Mouse (Mus musculus) stomach, embryonic 15.5 days (tissue): ENCODE results near the gene Gm20388. TPM values are rescaled to one million over a fixed set of nuclear protein-coding genes. Genes with fewer than 3 reads are reported as not detected.
"Not testable (repeated sequence)": the region's sequence is repeated elsewhere in the genome, so short reads cannot be mapped to it uniquely, and the experiment has no call there.

Source experiments
- ATAC-seq: fragments of 200-750 bp; cut with Nextera tagmentation; 2 replicates; pipeline ENCODE4 v1.8.0; 2017; ENCODE audit warnings: low read depth, moderate number of reproducible peaks, moderate TSS enrichment; ENCODE audit not compliant: insufficient read depth, low FRiP score
- H3K27ac ChIP-seq: fragments of 300-500 bp; sonication (generic); 2 replicates; pipeline ENCODE4 v1.5.1; 2015; ENCODE audit warnings: mild to moderate bottlenecking, inconsistent platforms
- H3K27me3 ChIP-seq: fragments of 300-500 bp; sonication (generic); replicated peaks from 2 replicates; pipeline ENCODE4 v1.6.1; 2015; ENCODE audit warnings: inconsistent platforms
- H3K36me3 ChIP-seq: fragments of 300-500 bp; sonication (generic); 2 replicates; pipeline ENCODE4 v1.6.1; 2015; ENCODE audit warnings: inconsistent platforms
- H3K4me1 ChIP-seq: fragments of 300-500 bp; sonication (generic); 2 replicates; pipeline ENCODE4 v1.6.1; 2015; ENCODE audit warnings: inconsistent platforms
- H3K4me2 ChIP-seq: fragments of 300-500 bp; sonication (generic); 2 replicates; pipeline ENCODE4 v1.6.1; 2015; ENCODE audit warnings: mild to moderate bottlenecking, inconsistent platforms
- H3K4me3 ChIP-seq: fragments of 300-500 bp; sonication (generic); replicated peaks from 2 replicates; pipeline ENCODE4 v1.5.1; 2015; ENCODE audit warnings: inconsistent platforms
- H3K9ac ChIP-seq: fragments of 300-500 bp; sonication (generic); 2 replicates; pipeline ENCODE4 v1.6.1; 2015; ENCODE audit warnings: inconsistent platforms
- H3K9me3 ChIP-seq: fragments of 300-500 bp; sonication (generic); 2 replicates; pipeline ENCODE4 v1.6.1; 2016; ENCODE audit warnings: inconsistent platforms
- WGBS: fragments of 180-500 bp; shearing (Covaris S2); methylation state at CpG from one replicate; pipeline ENCODE4 v1.1.7; 2015; 5-methylcytosine and 5-hydroxymethylcytosine counted together
- polyA plus RNA-seq: library from polyadenylated mRNA; unstranded; fragments of >200 nt; fragmentation: Nextera tagmentation; extraction: Ambion mirVana; gene quantifications from 2 replicates; pipeline ENCODE4 v1.2.1, GENCODE M21; 2015

Gene Gm20388
- polyA plus RNA-seq, 1 experiment from 2014 or later: not detected

GRCm38 (mm10) chr8:123077213-123077612 lies 3166.6 kb downstream of the Gm20388 start:
- no peaks in the 10 kb centered on the region for H3K27me3 ChIP-seq
- no peak overlapping the region for H3K4me2 ChIP-seq
- no peak for ATAC-seq
- no peak overlapping the region for H3K4me3 ChIP-seq
- no peaks in the 10 kb centered on the region for H3K9me3 ChIP-seq
- H3K4me1 ChIP-seq: no peaks in the 10 kb centered on the region
- H3K27ac ChIP-seq: no peak overlapping the region
- peaks cover 41% of the 10 kb centered on the region for H3K36me3 ChIP-seq
- H3K9ac ChIP-seq: no peak overlapping the region
- WGBS: 85% methylated on average over 6 of the region's 6 CpGs

DNA sequence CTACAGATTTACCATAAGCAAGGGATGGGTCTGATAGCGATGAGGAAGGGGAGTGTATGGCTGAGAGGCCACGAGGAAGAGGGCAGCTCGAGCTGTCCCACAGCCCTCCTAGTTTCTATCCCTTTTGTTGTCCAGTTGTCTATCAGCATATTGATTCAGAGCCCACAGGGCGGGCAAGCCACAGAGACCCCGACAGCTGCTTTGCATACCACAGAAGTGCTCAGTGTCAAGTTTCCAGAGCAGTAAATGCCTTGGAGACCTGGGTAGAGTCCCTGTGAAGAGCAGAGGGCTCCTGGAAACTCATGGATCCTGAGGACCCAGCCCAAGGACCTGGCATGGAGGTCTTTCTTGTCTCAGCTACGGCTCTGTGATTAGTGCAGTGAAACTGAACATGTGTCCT lies 3172.4 kb downstream of the Gm20388 start:
- Histone ChIP-seq H3K9ac (no peak overlapping the region), H3K4me3 (no peak overlapping the region), H3K27me3 (no peaks in the 10 kb centered on the region), H3K4me1 (no peaks in the 10 kb centered on the region), H3K9me3 (no peaks in the 10 kb centered on the region), H3K27ac (no peak overlapping the region), H3K4me2 (no peak overlapping the region), H3K36me3 (peaks cover 33% of the 10 kb centered on the region)
- no peak for ATAC-seq
- WGBS: 74% methylated on average over 6 of the region's 6 CpGs

DNA sequence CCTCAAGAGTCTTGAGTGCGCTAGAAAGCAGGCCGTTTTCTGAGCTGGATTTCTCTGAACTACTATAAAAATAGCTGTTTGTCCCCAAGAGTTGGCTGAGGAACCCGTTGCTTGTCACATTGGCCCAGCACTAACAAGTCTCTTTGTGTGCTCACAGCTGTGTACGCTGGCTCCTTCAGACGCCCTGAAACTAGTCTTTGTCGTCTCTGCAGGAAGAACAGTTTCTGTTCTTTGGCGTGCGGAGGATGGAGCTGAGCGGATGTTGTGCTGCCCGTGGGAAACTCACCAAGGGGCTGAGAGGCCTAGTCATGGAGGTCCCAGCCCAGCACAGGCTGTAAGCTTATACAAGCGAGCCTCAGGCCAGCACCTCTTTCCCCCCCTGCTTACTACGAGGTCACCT lies 3173.0 kb downstream of the Gm20388 start:
- no peaks in the 10 kb centered on the region for H3K9me3 ChIP-seq
- peaks cover 34% of the 10 kb centered on the region for H3K36me3 ChIP-seq
- H3K27me3 ChIP-seq: no peaks in the 10 kb centered on the region
- no peak overlapping the region for H3K4me3 ChIP-seq
- H3K27ac ChIP-seq: no peak overlapping the region
- 88% methylated on average over 12 of the region's 12 CpGs for WGBS
- no peak overlapping the region for H3K9ac ChIP-seq
- H3K4me2 ChIP-seq: no peak overlapping the region
- no peaks in the 10 kb centered on the region for H3K4me1 ChIP-seq
- no peak for ATAC-seq

DNA sequence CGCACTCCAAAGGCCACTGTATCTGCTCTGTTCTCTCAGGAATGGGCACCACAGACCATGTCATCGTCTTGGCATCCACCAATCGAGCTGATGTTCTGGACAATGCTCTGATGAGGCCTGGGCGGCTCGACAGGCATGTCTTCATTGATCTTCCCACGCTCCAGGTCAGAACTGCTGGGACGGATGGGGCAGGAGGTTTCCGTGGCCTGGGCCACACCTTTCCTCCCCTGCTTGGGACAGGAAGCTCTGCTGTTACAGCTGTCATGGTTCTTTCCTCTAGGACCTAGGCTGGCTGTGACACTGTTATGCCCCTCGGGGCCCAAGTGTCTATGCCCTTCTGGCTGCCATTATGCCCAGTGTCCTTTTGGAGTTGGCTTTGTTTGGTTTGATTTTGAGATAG lies 3176.6 kb downstream of the Gm20388 start:
- no peak for ATAC-seq
- no peaks in the 10 kb centered on the region for H3K9me3 ChIP-seq
- peaks cover 61% of the 10 kb centered on the region for H3K36me3 ChIP-seq
- no peak overlapping the region for H3K9ac ChIP-seq
- H3K27me3 ChIP-seq: no peaks in the 10 kb centered on the region
- H3K4me2 ChIP-seq: no peak overlapping the region
- no peak overlapping the region for H3K4me3 ChIP-seq
- H3K4me1 ChIP-seq: no peaks in the 10 kb centered on the region
- no peak overlapping the region for H3K27ac ChIP-seq
- WGBS: 82% methylated on average over 9 of the region's 9 CpGs

DNA sequence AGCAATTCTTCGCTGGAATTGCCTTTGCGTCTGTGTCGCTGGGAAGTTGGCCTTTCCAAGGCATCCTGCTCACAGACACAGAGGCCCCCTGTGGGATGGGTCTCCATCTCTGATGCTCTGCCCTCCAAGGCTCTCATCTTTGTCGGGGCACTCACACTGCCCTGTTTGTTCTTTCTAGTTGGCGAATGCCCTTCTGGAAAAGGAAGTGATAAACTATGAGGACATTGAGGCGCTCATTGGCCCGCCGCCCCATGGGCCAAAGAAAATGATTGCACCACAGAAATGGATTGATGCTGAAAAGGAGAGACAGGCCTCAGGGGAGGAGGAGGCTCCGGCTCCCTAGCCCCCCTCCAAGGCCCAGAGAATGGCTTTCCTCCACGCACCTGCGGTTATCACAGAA lies 3186.6 kb downstream of the Gm20388 start:
- no peak overlapping the region for H3K27ac ChIP-seq
- no peak for ATAC-seq
- no peak overlapping the region for H3K9ac ChIP-seq
- H3K9me3 ChIP-seq: no peaks in the 10 kb centered on the region
- H3K4me3 ChIP-seq: no peak overlapping the region
- H3K36me3 ChIP-seq: peaks cover 30% of the 10 kb centered on the region
- H3K4me1 ChIP-seq: no peaks in the 10 kb centered on the region
- H3K27me3 ChIP-seq: no peaks in the 10 kb centered on the region
- whole genome bisulfite sequencing: 86% methylated on average over 11 of the region's 11 CpGs
- H3K4me2 ChIP-seq: no peak overlapping the region

GRCm38 (mm10) chr8:123097786-123098584 lies 3187.3 kb downstream of the Gm20388 start:
- H3K4me1 ChIP-seq: no peaks in the 10 kb centered on the region
- no peak overlapping the region for H3K4me2 ChIP-seq
- H3K27me3 ChIP-seq: no peaks in the 10 kb centered on the region
- no peak overlapping the region for H3K4me3 ChIP-seq
- H3K9ac ChIP-seq: no peak overlapping the region
- 82% methylated on average over 12 of the region's 12 CpGs for WGBS
- peaks cover 29% of the 10 kb centered on the region for H3K36me3 ChIP-seq
- no peak for ATAC-seq
- no peak overlapping the region for H3K27ac ChIP-seq
- no peaks in the 10 kb centered on the region for H3K9me3 ChIP-seq

DNA sequence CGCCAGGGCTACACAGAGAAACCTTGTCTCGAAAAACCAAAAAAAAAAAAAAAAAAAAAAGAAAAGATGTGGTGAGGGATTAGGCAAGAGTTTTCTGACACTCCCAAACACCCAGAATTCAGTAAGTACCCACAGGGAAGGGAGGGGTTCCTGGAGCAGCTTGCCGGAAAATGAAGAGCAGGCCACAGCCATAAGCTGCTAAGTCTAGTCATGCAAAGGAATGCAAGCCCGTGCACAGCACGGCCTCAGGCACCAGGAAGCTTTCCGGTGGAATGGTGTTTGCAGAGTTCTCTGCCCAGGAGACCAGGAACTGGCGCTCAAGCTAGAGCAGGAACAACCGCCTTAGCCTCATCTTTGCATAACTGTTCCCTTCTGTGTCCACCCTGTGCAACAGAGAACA lies 3189.6 kb downstream of the Gm20388 start:
- Histone ChIP-seq H3K4me2 (no peak overlapping the region), H3K9ac (no peak overlapping the region), H3K36me3 (peaks cover 28% of the 10 kb centered on the region), H3K9me3 (no peaks in the 10 kb centered on the region), H3K4me3 (no peak overlapping the region), H3K27ac (peak overlapping the region; percentile 59), H3K27me3 (no peaks in the 10 kb centered on the region), H3K4me1 (peaks cover 8% of the 10 kb centered on the region)
- ATAC-seq: no peak
- 59% methylated on average over 8 of the region's 8 CpGs for WGBS

- no peak overlapping the region for H3K27ac ChIP-seq
- H3K27me3 ChIP-seq: no peaks in the 10 kb centered on the region
- no peak overlapping the region for H3K4me3 ChIP-seq
- peaks cover 8% of the 10 kb centered on the region for H3K4me1 ChIP-seq
- H3K4me2 ChIP-seq: peak overlapping the region; percentile 77; the same call in 1 of the 2 replicates
- peaks cover 29% of the 10 kb centered on the region; the same call in 1 of the 2 replicates for H3K36me3 ChIP-seq
- no peaks in the 10 kb centered on the region for H3K9me3 ChIP-seq
- WGBS: 66% methylated on average over 4 of the region's 4 CpGs
- ATAC-seq: no peak
- no peak overlapping the region for H3K9ac ChIP-seq
Measured at GRCm38 (mm10) chr8:123101244-123101643, 3190.6 kb downstream of the Gm20388 start.

- Histone ChIP-seq H3K36me3 (peaks cover 29% of the 10 kb centered on the region; the same call in 1 of the 2 replicates), H3K27ac (peak within 1 kb of the TSS; percentile 93), H3K9ac (peak within 1 kb of the TSS; percentile 93), H3K4me3 (peak within 1 kb of the TSS; percentile 79), H3K27me3 (no peaks in the 10 kb centered on the region), H3K4me2 (peak within 1 kb of the TSS; percentile 85), H3K4me1 (peaks cover 8% of the 10 kb centered on the region), H3K9me3 (no peaks in the 10 kb centered on the region)
- WGBS: under 1% methylated on average over 56 of the region's 56 CpGs
- ATAC-seq: peak; percentile 96
Measured at GRCm38 (mm10) chr8:123101735-123102685, 3191.4 kb downstream of the Gm20388 start, which contains the start of gene Rpl13. Gene Rpl13 (plus strand): TSS chr8:123102350.

DNA sequence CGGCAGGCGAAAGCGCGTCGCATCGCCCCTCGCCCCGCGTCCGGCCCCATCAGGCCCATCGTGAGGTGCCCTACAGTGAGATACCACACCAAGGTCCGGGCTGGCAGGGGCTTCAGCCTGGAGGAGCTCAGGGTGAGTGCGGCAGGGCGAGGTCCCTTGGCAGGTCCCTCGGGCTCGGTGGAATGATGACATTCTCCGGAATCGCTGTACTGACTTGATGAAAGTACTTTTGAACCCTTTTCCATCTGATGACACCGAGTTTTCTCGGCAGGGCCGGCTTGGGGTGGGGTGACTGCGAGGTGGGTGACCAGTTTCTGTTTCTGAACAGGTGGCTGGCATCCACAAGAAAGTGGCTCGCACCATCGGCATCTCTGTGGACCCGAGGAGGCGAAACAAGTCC lies 3192.2 kb downstream of the Gm20388 start:
- Histone ChIP-seq H3K36me3 (peaks cover 29% of the 10 kb centered on the region; the same call in 1 of the 2 replicates), H3K4me2 (peak overlapping the region; percentile 85), H3K9ac (peak overlapping the region; percentile 93), H3K4me3 (peak overlapping the region; percentile 79), H3K27ac (peak overlapping the region; percentile 93)
- H3K4me1 ChIP-seq, H3K27me3 ChIP-seq, H3K9me3 ChIP-seq, ATAC-seq: not testable (repeated sequence)
- 2% methylated on average over 26 of the region's 26 CpGs for WGBS

GRCm38 (mm10) chr8:123103285-123103684 lies 3192.6 kb downstream of the Gm20388 start:
- no peaks in the 10 kb centered on the region for H3K9me3 ChIP-seq
- WGBS: 12% methylated on average over 15 of the region's 15 CpGs
- peaks cover 25% of the 10 kb centered on the region; the same call in 1 of the 2 replicates for H3K36me3 ChIP-seq
- ATAC-seq: no peak
- peaks cover 8% of the 10 kb centered on the region for H3K4me1 ChIP-seq
- H3K4me3 ChIP-seq: peak overlapping the region; percentile 79
- peak overlapping the region; percentile 93 for H3K9ac ChIP-seq
- peak overlapping the region; percentile 85 for H3K4me2 ChIP-seq
- peak overlapping the region; percentile 93; the same call in 1 of the 2 replicates for H3K27ac ChIP-seq
- no peaks in the 10 kb centered on the region for H3K27me3 ChIP-seq
